Mouse (Mus musculus) retina, adult 2 months (tissue): Measurements from ENCODE around the gene Hif3a.
"Not testable (repeated sequence)": the region's sequence is repeated elsewhere in the genome, so short reads cannot be mapped to it uniquely, and the experiment has no call there.

ENCODE experiments used
- DNase-seq: peaks from one replicate; pipeline ENCODE4 v3.0.0-alpha.2; 2012; ENCODE audit warnings: low read depth, low spot score

Hif3a gene

DNA sequence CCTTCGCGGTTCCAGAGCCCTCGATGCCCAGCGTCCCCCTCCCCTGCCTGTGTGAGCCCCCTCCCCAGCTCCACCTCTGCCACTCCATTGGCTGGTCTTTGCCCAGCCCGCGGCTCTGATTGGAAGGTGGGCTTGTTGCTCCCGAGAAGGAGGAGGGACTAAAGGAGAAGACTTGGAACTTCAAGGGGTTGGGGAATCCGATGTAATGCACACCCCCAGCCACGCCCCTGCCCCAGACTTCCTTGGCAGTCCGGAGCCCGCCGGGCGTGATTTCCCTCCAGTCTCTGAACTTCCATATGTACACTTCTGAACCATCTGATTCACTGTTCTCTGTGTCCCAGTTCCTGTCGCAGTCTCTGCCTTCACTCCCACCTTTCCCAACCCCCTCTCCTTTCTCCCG, at the start of gene Hif3a:
Gene Hif3a (minus strand): TSS at position 39 of the 400 bp plus-strand sequence.
- DNase-seq = no peak

DNA sequence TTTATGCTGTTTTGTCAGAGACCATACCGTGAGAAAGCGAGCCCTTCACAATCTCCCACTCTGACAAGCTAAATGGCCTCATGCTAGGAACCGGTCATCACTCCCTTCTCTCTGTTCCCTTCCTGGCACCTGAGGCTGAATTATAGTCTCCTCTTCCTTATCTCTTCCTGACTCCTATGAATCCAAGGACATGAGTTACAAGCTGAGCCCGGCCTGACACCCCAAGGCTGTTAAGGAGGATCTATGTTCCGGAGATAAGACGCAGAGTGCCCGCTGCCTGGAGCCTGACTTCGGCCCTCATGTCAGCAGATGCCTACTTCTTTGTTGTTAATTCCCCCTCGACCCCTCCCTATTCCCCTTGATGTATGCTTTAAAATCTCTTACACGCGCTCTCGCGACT, 39.4 kb upstream of the Hif3a start:
- DNase-seq = not testable (repeated sequence)

DNA sequence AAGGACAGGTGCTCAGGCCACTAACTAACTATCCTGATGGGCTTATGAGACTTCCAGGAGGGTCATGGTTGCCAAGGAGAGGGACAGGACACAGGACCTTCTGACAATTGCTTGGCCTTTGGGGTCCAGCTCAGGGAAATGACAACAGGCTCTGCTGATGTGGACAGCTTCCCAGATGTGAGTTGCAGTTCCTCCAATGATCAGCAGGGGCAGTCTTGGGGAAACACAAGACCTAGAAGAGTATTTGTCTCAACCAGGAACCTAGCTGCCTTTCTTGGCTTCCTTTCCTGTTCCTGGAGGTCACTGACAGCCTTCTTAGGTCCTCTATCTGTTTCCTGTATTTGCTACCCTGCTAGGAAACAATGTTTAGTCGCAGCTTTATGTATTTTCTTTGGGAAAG, 29.1 kb upstream of the Hif3a start:
- DNase-seq = no peak

DNA sequence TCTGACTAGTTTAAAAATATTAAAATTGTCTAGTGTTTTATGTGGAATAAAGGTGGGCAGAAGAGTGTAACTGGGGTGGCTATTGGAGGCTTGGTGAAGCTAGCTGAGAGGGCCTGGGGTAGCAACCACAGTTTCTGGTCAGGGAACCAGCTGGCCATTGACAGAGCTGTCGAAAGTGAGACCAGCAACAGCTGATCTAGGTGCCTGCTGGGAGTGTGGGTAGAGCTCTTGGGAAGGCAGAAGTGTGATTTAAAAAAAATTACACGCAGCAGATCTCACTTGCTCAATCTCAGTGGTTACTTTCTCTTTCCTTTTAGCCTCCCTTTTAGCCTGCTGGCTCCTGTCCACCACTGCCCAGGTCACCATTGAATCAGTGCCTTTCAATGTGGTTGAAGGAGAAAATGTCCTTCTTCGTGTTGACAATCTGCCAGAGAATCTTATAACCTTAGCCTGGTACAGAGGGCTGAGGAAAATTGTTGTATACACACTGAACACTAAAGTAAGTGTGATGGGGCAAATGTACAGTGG, 27.9 kb upstream of the Hif3a start:
- DNase-seq = no peak

DNA sequence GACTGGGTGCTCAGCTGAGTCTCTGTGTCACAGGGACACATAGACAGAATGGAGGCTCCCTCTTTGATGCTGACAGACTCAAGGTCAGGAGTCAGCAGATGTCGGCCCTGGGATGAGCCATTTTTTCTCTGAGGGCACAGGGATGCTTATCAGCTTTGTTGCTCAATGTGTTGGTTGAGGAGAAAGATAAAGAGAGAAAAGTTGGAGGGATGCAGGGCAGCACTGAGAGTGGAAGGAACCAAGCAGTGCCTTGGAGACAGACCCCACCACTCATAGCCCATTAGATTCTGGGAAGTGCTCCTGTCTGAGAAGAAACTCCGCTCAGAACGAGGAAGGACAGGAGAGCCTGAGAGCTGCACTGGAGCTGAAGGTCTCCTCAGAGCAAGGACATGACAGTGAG, 25.5 kb upstream of the Hif3a start:
- DNase-seq = no peak

DNA sequence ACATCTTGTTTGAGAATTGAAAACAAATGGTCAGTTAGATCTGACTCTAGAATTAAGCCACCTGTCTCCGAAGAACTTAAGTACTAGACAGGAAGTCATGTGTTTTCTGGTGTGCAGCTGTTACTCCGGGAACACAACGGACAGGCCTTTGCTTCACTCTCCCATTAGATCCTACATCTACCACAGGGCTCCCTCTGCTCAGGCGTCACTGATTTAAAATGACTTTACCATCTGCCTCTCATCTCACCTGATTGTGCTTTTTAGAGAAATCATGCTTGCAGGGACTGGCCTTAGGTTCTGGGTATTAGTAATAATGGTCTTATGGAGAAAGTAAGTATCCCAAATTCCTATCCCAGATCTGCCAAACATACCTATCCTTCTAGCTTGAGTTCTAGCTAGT, 20.5 kb upstream of the Hif3a start:
- DNase-seq = no peak

DNA sequence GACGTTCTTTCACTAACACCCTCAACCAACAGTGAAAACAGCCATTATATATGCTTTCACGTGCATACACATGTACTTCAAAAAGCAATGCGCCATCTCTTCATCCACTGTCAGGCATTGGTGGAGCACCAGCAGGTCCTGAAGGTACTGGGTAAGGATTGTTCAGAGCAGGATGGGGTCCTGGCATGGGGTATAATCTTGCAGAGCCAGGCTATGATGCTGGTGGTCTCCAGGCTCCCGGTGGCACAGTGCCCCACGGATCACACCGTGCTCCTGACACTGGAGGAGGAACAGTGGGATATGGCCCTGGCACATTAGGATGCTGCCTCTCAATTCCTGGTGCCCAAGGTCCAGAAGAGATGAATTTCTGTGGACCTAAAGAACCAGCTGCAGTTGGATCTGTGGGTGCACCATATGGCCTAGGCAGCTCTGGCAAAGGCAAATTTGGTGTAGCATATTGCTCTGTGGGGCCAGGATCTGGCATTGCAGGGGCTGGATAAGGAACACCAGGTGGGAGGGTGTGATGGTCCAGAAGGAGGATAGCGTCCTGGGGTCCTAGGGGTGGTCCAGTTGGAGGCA, 15.9 kb upstream of the Hif3a start:
- DNase-seq = no peak

DNA sequence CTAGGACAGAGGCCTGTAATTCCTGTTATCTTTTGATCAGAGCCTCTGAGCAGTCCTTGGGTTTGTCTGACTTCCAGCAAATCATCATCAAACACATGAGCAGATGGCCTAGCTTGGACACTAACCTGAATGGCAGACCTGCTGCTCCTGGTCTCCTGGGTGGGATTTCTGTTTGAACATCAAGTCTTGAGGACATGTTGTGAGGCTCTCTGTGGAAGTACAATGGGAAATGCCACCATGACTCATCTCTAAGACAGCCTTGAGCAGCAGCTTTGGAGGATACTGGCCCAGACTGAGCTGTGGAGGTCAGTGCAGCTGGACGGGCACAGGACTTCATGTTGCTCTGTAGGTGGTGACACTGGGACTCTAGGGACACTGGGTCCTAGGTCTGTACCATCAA, 14.3 kb upstream of the Hif3a start:
- DNase-seq = no peak

DNA sequence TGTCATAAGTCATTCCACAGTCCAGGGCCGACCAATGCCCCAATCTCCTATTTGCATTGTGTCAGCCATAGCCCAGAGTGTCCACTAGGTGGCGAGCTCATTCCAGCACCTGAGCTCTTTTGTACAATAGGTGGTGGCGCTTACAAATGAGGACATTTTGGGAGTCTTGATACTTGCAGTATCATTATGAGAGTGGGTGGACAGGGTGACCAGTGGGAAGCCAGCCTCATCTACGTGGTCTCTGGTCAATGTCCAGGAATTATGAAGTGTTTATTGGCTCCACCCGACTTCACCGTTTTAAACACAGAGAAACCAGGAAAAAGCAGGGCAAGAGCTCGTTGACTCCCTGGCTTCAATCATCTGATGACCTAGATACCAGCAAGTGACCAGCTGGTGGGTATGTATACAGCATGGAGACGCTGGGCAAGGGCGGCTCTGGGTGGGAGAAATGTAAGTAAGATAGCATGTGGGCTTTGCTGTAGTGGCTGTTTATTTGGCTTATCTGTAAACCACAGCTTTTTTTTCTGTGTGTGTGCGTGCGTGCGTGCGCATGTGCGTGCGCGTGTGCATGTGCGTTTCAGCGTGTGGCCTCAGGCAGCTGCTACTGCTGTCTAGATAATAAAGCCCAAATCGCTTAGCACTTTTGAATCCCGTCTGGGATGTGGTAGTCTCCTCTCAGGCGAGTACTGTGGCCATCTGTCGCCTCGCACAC, 11.8 kb upstream of the Hif3a start, which contains the start of gene Psg16:
Gene Psg16 (plus strand): TSS at position 137 of the 712 bp plus-strand sequence.
- peak; percentile 59 for DNase-seq

DNA sequence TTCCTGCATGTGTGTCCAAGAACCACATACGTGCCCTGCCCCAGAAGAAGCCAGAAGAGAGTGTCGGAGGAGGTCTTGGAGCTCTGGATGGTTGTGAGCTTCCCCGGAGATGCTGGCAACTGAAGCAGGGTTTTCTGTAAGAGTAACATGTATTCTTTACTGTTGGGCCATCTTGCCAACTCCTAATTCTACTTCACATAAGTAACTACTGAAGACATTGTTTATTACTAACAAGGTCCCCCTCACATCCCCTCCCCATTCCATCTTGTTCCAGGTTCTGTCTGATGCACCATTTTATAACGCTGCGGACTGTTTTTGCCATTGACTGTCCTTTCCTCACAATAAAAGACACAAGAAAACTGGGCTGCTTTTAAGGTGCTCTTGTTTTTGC, 11.3 kb upstream of the Hif3a start:
- DNase-seq = no peak

DNA sequence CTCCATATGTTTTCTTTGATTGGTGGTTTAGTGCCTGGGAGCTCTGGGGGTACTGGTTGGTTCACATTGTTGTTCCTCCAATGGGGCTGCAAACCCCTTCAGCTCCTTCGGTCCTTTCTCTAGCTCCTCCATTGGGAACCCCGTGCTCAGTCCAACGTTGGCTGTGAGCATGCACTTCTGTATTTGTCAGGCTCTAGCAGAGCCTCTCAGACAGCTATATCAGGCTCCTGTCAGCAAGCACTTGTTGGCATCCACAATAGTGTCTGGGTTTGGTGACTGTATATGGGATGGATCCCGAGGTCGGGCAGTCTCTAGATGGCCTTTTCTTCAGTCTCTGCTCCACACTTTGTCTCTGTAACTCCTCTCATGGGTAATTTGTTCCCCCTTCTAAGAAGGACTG, 5.4 kb upstream of the Hif3a start:
- DNase-seq = not testable (repeated sequence)

DNA sequence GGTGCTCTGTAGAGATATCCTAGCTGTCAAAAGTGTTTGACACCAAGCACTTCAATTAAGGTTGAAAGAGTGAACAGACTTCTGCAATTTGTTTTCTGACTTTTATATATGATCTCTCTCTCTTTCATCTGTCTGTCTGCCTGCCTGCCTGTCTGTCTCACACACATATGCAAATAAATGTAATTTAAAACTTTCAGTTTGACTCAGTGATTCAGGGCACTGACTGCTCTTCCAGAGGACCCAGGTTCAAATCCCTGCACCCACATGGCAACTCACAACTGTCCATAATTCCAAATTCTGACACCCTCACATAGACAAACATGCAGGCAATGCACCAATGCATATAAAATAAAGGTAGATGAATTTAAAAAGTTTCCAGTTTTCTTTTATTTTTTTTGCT, 4.8 kb upstream of the Hif3a start:
- no peak for DNase-seq

DNA sequence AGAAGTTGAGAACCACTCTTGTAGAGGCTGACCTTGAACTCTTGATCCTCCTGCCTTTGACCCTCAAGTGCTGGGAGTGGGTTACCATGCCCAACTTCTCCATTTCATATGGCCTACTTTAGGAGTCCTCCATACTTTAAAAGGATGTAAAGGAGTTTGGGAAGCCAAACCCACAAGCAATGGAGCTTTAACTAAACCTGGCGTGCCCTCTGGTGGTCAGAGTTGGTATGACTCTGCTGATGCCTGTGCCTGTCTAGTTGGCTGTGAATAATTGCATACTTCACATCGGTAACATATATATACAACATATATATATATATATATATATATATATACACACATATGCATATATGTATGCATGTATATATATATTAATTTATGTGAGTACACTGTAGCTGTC, 4.2 kb upstream of the Hif3a start:
- no peak for DNase-seq

DNA sequence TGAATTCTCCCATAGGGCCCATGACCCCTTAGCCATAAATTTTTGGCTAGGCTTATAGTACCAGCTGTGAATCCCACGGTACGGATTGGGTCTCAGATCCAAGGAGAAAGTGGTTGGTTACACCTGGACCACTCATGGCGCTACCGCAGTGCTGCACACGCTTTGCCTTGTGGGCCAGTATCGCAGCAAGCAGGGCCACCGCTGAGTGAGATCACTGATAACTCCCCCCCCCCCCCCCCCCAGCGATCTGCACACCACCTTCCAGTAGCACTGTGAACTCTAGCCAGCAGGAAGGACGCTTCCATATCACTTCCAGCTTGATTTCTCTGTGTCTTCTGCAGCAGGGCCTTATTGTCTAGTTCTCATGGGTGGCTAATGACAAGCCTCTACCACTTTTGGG, 3.4 kb upstream of the Hif3a start:
- no peak for DNase-seq

DNA sequence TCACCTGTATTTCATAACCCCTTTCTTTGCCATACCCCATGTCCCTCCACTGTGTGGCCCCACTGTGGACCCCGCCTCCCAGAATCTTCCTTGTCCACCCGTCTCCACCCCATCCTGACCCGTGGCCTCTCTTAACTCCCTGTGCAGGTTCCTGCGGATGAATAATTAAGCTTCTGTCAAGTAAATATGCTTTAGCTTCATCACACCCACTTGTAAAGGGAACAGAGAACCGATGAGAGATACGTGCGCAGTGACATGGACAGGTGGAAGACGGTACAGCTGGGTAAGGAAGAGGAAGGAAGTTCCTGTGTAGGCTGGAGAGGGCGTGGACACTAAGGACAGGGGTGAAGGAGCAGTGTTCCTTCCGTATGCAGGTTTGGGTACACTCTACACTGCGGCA, 618 bp upstream of the Hif3a start:
- no peak for DNase-seq

DNA sequence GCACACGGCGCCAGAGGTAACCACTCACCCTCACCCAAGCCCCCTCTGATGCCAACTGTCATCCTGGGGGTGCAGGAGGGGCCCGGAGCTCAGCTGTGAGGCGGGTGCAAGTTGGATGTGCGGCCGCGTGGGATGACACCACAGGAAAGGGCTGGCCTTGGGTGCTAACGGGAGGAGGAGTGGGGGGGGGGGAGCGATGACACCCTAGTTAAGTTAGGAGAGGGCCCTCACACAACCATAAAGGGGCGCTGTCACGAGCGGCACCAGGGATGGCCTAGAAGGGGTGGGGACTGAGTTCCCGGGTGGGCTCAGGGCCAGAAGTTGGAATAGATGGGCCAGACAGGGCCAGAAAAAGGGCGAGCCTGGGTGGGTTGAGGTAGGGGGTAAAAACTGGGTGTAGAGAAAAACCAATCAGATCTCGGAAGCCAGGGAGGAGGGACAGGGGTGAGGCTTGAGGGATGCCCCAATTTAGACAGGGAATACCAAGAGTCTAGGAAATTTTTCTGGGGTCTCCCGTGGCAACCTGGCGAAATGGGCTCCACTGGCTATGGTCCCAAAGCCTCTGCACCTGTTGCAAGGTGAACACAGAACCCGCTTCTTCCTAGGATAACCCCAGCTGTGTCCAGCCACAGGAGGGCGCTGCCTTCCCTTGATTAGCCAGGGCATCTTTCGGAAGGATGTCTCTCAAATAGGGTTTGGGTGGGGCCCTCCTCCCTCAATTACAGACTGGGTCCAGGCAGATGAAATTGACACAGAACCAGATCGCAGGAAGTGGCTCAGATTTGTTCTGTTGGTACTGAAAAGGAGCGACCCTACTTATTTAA, 1.2 kb downstream of the Hif3a start:
- DNase-seq = no peak

DNA sequence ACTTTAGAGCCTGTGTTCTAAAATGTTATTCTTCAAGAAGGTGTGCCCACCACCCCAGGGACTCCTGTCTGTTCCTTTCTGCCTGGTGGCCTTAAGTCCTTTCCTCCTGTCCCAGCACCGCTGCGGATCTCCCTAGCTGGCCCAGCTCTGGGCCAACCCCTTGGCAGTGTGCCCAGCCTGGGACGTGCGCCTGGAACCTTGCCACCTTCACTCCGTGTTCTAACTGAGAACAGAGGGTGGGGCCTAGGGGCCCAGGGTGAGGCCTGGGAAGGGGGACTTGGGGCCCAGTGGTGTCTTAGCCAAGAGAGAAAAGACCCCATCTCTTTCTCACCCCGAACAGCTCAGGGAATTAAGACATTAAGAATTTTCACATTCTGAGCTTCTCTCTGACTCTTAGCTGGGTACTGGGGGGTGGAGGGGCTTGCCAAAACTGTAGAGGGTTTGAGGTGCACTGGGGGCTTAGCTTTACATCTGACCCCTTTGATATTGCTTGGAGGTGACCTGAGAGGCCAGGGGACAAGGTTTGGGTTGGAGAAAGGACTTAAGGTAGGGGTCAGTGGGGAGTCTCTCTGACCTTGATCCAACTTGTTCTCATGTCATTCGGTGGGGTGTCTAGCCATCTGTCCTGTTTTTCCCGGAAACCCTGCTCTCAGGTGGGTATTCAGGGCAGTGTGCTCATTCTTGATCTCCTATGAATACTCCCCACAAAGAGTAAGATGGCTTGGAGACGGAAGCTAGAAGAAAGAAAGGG, 2.0 kb downstream of the Hif3a start:
- DNase-seq = no peak

DNA sequence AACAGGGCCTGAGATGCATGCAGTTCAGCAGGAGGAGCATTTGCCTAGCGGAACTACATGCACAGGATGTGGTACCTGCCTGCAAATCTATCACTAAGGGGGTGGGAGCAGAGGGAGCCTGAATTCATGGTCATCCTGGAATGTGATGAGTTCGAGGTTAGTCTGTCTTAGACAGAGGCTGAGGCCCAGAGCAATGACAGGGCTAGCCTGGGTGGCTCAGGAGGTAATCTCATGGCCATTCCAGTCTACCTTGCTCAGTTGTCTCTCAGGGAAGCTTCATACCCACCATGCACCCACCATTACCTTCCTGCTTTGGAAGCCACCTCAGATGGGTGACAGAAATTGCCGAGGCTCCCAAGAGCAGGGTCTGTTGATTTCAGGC, 2.8 kb downstream of the Hif3a start:
- DNase-seq = no peak

DNA sequence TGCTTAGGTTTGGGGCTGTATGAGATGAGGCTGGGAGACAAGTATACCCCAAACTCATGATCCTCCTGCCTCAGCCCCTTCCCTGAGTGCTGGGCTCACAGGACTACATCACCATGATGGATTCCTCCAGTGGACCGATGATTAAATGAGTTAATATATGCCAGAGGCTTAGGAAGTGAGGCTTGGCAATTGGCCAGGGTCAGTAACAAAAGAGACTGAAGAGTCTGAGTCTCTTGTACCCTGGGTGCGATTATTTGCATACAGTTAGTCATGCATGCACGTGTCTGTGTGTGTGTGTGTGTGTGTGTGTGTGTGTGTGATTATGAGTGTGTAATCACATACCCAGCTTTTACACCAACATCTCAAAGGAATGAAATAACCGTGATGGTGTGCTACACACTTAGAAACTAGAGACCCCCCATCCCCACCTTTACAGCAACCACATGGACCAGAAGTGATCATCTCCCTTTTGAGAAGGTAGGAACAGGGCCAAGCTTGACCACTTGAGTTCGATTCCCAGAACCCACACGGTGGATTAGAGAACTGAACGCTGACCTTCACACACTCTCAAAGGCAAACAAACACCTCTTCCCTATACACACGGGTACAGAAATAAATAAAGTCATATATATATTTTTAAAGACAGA, 3.3 kb downstream of the Hif3a start:
- DNase-seq = no peak

DNA sequence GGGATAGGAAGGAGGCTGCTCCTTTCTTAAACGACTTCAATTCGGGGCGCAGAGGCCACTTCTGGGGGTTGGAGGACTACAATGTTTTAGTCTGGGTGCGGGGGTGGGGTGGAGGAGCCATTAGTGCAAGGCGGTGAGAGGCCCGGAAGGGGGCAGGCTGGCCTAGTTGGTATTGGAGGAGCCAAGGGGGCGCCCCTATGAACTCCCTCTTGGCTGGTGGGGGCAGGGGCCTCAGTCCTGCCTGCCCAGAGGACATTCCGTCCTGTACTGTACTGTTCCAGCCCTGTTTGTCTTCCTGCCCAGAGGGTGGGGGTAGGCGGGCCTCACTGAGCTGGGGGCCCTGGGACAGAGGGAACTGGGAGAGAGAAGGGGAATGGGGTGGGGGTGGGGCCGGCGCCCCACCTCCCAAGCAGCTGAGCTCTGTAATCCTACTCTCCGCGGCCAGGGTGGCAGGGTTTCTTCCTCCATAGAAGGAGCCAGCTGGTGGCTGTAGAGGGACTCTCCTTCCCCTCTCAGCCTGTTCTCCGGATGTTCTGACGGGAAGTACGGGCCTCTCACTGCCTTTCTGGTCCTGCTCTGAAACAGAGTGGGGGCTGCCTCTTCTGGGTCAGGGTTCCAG, 4.0 kb downstream of the Hif3a start:
- no peak for DNase-seq
